Mouse (Mus musculus): Measurements from ENCODE around the gene Slc6a9. TPM values are rescaled to one million over a fixed set of nuclear protein-coding genes. Genes with fewer than 3 reads are reported as not detected.

Slc6a9 gene
- 23.6 and 45.8 TPM in 2 replicates for polyA plus RNA-seq (2012; rRNA removed)

DNA sequence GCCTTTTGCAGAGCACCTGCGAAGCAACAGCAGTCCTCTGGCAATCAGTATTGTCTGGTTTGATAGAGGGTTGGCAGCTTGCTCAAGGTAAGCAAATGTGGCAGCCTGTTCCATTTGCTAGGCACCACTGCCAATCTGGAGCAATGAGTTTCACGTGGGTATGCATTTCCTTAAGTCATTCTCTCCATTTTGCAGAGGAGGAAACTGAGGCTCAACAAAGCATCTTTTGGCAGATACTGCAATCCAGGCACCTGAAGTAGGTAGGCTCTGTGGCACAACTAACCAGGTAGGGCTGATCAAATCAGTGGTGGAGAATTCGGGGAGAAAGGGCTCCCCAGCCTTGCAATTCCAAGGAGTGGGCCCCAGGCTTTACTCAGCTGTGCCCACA, at the start of gene Slc6a9:
Gene Slc6a9 (plus strand): TSS at position 50 of the 388 bp plus-strand sequence.
- DNase-seq (ENCODE audit: low read depth): no peak
- TF ChIP-seq CTCF (IDR thresholded peaks at IDR 0.05; ENCODE audit: borderline replicate concordance, extremely low read depth, insufficient read depth, insufficient read length) (no peak), POLR2A (IDR thresholded peaks at IDR 0.05; ENCODE audit: borderline replicate concordance, extremely low read depth, insufficient read depth, insufficient read length, poor library complexity, severe bottlenecking) (no peak)

DNA sequence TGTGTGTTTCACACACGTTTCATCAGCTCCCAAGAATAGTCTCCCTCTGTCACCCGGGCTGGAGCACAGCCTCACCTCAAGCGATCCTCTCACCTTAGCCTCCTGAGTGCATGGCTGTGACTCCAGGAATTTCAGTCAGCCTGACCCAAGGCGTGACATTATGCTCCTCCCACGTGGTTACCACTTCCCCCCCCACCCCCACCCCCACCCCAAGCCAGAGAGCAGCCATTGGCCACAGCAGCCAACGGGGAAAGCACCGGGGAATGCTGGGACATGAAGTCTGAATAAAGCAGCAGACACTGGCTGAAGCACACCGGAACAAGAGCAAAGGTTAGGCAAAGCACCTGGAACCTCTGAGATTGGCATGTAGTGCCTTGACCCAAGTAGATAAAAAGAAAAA, 47.3 kb upstream of the Slc6a9 start:
- peak; percentile 49 for DNase-seq (ENCODE audit: low read depth)
- TF ChIP-seq CTCF (IDR thresholded peaks at IDR 0.05; ENCODE audit: borderline replicate concordance, extremely low read depth, insufficient read depth, insufficient read length) (no peak), POLR2A (IDR thresholded peaks at IDR 0.05; ENCODE audit: borderline replicate concordance, extremely low read depth, insufficient read depth, insufficient read length, poor library complexity, severe bottlenecking) (no peak)

GRCm38 (mm10) chr4:117788308-117788707, 46.0 kb upstream of the Slc6a9 start:
- TF ChIP-seq POLR2A (IDR thresholded peaks at IDR 0.05; ENCODE audit: borderline replicate concordance, extremely low read depth, insufficient read depth, insufficient read length, poor library complexity, severe bottlenecking): no peak
- TF ChIP-seq CTCF (IDR thresholded peaks at IDR 0.05; ENCODE audit: borderline replicate concordance, extremely low read depth, insufficient read depth, insufficient read length): no peak
- no peak for DNase-seq (ENCODE audit: low read depth)

- no peak for DNase-seq (ENCODE audit: low read depth)
- TF ChIP-seq POLR2A (IDR thresholded peaks at IDR 0.05; ENCODE audit: borderline replicate concordance, extremely low read depth, insufficient read depth, insufficient read length, poor library complexity, severe bottlenecking) (no peak), CTCF (IDR thresholded peaks at IDR 0.05; ENCODE audit: borderline replicate concordance, extremely low read depth, insufficient read depth, insufficient read length) (peak; percentile 21; the same call in 1 of the 2 replicates)
Measured at GRCm38 (mm10) chr4:117799904-117800303, 34.4 kb upstream of the Slc6a9 start.

GRCm38 (mm10) chr4:117806992-117807391, 27.3 kb upstream of the Slc6a9 start:
- no peak for DNase-seq (ENCODE audit: low read depth)
- TF ChIP-seq POLR2A (IDR thresholded peaks at IDR 0.05; ENCODE audit: borderline replicate concordance, extremely low read depth, insufficient read depth, insufficient read length, poor library complexity, severe bottlenecking) (no peak), CTCF (IDR thresholded peaks at IDR 0.05; ENCODE audit: borderline replicate concordance, extremely low read depth, insufficient read depth, insufficient read length) (no peak)

DNA sequence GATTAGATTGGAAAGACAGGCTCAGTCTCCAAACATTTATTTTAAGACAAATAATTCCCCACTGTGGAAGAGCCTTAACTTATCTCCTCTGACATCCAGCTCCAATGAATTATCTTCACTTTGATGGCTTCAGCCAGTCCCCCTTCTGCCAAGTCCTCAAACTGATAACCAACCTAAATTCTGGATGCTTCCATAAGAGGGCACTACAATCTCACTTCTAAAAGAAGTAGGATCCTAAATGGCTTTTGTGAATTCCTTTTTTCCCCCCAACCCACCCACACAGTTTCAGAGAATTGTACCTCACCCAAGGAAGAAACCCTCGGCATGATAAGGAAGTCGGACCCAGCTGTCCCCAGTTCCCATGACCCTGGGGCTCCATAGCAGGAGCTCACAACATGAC, 23.4 kb upstream of the Slc6a9 start:
- DNase-seq (ENCODE audit: low read depth): peak; percentile 39
- TF ChIP-seq POLR2A (IDR thresholded peaks at IDR 0.05; ENCODE audit: borderline replicate concordance, extremely low read depth, insufficient read depth, insufficient read length, poor library complexity, severe bottlenecking): no peak
- TF ChIP-seq CTCF (IDR thresholded peaks at IDR 0.05; ENCODE audit: borderline replicate concordance, extremely low read depth, insufficient read depth, insufficient read length): no peak

DNA sequence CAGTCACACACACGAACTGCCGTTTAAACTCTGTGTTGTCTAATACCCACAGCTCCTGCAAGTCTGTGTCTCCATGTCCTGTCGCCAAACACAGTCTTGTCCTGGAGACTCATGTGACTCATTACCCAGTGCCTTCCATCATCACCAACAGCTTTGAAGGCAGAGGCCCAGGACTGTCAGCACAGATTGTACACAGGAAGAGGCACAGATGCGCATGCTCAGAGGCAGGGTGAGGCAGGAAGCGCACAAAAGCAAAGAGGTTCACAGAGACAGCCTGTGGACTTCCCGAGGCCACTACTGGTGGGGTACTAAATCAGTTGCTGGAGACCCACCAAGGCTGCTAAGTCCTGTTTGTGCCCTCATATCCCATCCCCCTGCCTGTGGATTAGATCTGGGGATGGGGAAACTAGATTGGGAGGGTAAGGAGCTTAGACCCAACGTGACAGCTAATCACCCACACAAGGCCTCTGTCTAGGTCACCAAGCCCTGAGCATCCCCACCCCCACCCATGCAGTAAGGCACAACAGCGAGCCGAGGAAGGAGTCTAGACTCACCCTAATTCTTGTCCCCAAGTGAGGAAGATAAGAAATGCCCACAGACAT, 20.6 kb upstream of the Slc6a9 start:
- TF ChIP-seq POLR2A (IDR thresholded peaks at IDR 0.05; ENCODE audit: borderline replicate concordance, extremely low read depth, insufficient read depth, insufficient read length, poor library complexity, severe bottlenecking): no peak
- TF ChIP-seq CTCF (IDR thresholded peaks at IDR 0.05; ENCODE audit: borderline replicate concordance, extremely low read depth, insufficient read depth, insufficient read length): no peak
- peak; percentile 7 for DNase-seq (ENCODE audit: low read depth)

GRCm38 (mm10) chr4:117814333-117814732, 20.0 kb upstream of the Slc6a9 start:
- TF ChIP-seq POLR2A (IDR thresholded peaks at IDR 0.05; ENCODE audit: borderline replicate concordance, extremely low read depth, insufficient read depth, insufficient read length, poor library complexity, severe bottlenecking): no peak
- no peak for TF ChIP-seq CTCF (IDR thresholded peaks at IDR 0.05; ENCODE audit: borderline replicate concordance, extremely low read depth, insufficient read depth, insufficient read length)
- no peak for DNase-seq (ENCODE audit: low read depth)

DNA sequence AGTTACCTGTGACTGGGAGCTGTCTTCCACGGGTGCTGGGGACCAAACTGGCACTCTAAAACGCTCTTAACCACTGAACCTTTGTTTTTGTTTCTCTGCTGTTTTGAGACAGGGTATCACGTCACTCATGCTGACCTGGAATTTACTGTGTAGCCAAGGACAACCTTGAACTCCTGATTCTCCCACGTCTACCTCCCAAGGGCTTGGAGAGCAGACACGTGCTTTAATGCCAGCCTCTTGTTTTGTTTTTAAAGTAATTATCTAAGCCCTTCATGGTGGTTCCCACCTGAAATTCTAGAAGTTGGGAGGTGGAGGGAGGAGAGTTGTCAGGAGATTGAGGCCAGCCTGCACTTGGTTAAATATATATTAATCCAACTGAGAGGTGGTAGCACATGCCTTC, 17.5 kb upstream of the Slc6a9 start:
- TF ChIP-seq CTCF (IDR thresholded peaks at IDR 0.05; ENCODE audit: borderline replicate concordance, extremely low read depth, insufficient read depth, insufficient read length): no peak
- no peak for TF ChIP-seq POLR2A (IDR thresholded peaks at IDR 0.05; ENCODE audit: borderline replicate concordance, extremely low read depth, insufficient read depth, insufficient read length, poor library complexity, severe bottlenecking)
- DNase-seq (ENCODE audit: low read depth): no peak

DNA sequence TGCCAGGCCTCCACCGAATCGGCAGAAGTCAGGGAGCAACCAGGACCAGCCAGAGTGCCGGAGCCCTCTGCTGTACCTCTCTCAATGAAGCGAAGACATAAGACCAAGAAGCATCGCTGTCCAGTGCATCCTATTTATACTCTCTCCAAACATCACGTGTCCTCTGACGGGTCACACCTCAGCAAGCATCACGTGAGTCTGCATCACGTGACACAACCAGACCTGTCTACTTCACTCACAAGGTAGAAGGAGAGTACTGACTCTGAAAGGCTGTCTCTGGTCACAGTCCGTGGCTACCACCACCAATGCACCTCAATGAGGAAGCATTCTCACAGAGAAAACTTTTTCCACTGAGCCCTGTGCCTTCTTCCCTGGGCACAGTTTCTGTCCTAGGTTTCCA, 16.3 kb upstream of the Slc6a9 start:
- TF ChIP-seq CTCF (IDR thresholded peaks at IDR 0.05; ENCODE audit: borderline replicate concordance, extremely low read depth, insufficient read depth, insufficient read length) (no peak), POLR2A (IDR thresholded peaks at IDR 0.05; ENCODE audit: borderline replicate concordance, extremely low read depth, insufficient read depth, insufficient read length, poor library complexity, severe bottlenecking) (no peak)
- DNase-seq (ENCODE audit: low read depth): no peak

GRCm38 (mm10) chr4:117828572-117829145, 5.6 kb upstream of the Slc6a9 start:
- no peak for DNase-seq (ENCODE audit: low read depth)
- TF ChIP-seq POLR2A (IDR thresholded peaks at IDR 0.05; ENCODE audit: borderline replicate concordance, extremely low read depth, insufficient read depth, insufficient read length, poor library complexity, severe bottlenecking): no peak

Data from brain, embryonic 14.5 days (tissue).